Mouse (Mus musculus): ENCODE measurements around the gene Mmp7. TPM values are rescaled to one million over a fixed set of nuclear protein-coding genes. Genes with fewer than 3 reads are reported as not detected.

Mmp7 gene
- not detected for total RNA-seq (2023)

GRCm38 (mm10) chr9:7691790-7692189, at the start of gene Mmp7:
TSS of gene Mmp7 (plus strand) at chr9:7692090.

Other genes with a start within 250 kb of the Mmp7 start
- not detected for gene Mmp3, start 246.3 kb upstream of the Mmp7 start, total RNA-seq (2023)
- not detected for gene Mmp10, start 189.7 kb upstream of the Mmp7 start, total RNA-seq (2023)
- under 1 TPM in 1 of 2 experiments, not detected in 1; 0.23 TPM for gene Mmp8, start 133.6 kb upstream of the Mmp7 start, total RNA-seq (2023)
- not detected for gene Mmp27, start 120.7 kb upstream of the Mmp7 start, total RNA-seq (2023)
- not detected for gene Mmp20, start 63.9 kb upstream of the Mmp7 start, total RNA-seq (2023)
- 10 to 100 TPM; 82.8 to 89.7 TPM for gene Tmem123, start 72.0 kb downstream of the Mmp7 start, total RNA-seq (2023)
- gene Birc2, start 145.0 kb downstream of the Mmp7 start, total RNA-seq (2023) = 100 to 1,000 TPM; 106 to 129 TPM
- gene Birc3, start 181.1 kb downstream of the Mmp7 start, total RNA-seq (2023) = 100 to 1,000 TPM; 165 to 208 TPM

Measured in T-cell, adult 66 days (primary cell).